Mouse (Mus musculus): ENCODE data around the gene Cltrn. TPM values are rescaled to one million over a fixed set of nuclear protein-coding genes. Genes with fewer than 3 reads are reported as not detected.

The Cltrn gene
- polyA plus RNA-seq (2012; ENCODE audit: low replicate concordance), result not detected in 2 replicates

DNA sequence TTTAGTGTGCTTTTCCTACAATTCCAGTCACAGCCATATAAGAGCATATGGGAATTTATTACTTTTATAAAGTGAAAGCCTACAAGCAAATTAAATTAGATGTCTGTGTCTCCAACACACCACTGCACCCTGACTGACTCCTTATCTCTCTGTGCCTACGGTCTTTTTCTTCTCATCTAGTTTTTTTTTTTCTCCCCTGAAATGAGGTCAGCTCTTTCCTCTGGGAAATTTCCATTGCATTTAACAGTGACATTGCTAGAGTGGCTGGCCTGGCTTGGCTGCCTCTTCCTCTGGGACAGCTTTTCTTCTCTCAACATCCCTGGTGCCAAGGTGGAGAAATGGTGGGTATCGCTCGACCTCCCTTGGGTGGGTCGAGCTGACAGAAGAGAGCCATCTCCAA is at the start of gene Cltrn:
Gene Cltrn, plus strand, starts transcription at position 249 of the 400 bp plus-strand sequence.

GRCm38 (mm10) chrX:164076040-164076775 is 12.4 kb upstream of the Cltrn start, which contains the start of gene Siah1b:
Gene Siah1b, minus strand, starts transcription at chrX:164076493.

DNA sequence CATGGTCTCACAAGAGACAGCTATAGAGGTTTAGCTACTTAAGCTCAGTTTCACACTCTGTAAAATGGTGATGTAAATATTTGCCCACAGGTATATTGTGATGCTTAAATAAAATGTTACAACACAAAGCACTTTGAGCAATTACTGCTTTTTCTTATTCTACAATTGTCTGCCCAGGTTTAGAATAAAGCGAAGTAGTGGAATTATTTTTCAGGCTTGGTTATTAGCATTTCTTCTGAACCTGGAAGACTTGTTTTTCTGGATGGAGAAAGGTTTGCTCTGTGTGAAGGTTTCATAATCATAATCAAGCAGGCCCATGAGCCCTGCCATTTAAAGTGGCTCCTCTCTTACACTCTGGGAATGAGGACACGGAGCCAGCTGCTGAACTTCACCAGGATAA is 50.4 kb downstream of the Cltrn start, which contains the start of gene Ace2:
Gene Ace2, plus strand, starts transcription at position 301 of the 400 bp plus-strand sequence.

Other genes with a start within 250 kb of the Cltrn start
- 20.4 and 32.9 TPM in 2 replicates for gene Ap1s2, start 179.8 kb upstream of the Cltrn start, polyA plus RNA-seq (2012; ENCODE audit: low replicate concordance)
- 25.4 and 30.3 TPM in 2 replicates for gene Zrsr2, start 130.2 kb upstream of the Cltrn start, polyA plus RNA-seq (2012; ENCODE audit: low replicate concordance)
- gene Car5b, start 60.8 kb upstream of the Cltrn start, polyA plus RNA-seq (2012; ENCODE audit: low replicate concordance), result 0.08 and 0.11 TPM in 2 replicates
- gene Siah1b, start 12.3 kb upstream of the Cltrn start, polyA plus RNA-seq (2012; ENCODE audit: low replicate concordance), result 3.5 and 3.9 TPM in 2 replicates
- not detected in 2 replicates for gene Ace2, start 50.5 kb downstream of the Cltrn start, polyA plus RNA-seq (2012; ENCODE audit: low replicate concordance)
- 0.09 and 0.28 TPM in 2 replicates for gene Bmx, start 169.4 kb downstream of the Cltrn start, polyA plus RNA-seq (2012; ENCODE audit: low replicate concordance)
- 0.25 and 5.9 TPM in 2 replicates for gene Pir, start 180.5 kb downstream of the Cltrn start, polyA plus RNA-seq (2012; ENCODE audit: low replicate concordance)